Mouse (Mus musculus): ENCODE measurements around the gene Rcan3. TPM values are rescaled to one million over a fixed set of nuclear protein-coding genes. Genes with fewer than 3 reads are reported as not detected.
A peak's percentile ranks its signal among the peaks of the same experiment; 100 is the strongest.

Rcan3 gene
- polyA plus RNA-seq, 2 experiments, result 2.2 to 2.8 TPM

GRCm38 (mm10) chr4:135404916-135405315 is 28.7 kb downstream of the Rcan3 start:
- Histone ChIP-seq H3K36me3 (replicated peaks; ENCODE audit: control insufficient read depth, insufficient read depth, low read depth) (no peaks in the 10 kb centered on the region), H3K4me3 (ENCODE audit: insufficient read depth in 1 of 2, low read depth in 2 of 2, low read length in 2 of 2) (no peak overlapping the region), H3K27ac (peak overlapping the region; percentile 19), H3K4me2 (ENCODE audit: low read depth) (peak overlapping the region; percentile 44), H3K9me3 (ENCODE audit: control insufficient read depth, low read length) (no peaks in the 10 kb centered on the region), H3K9ac (replicated peaks) (0 out of 2 replicates have a peak overlapping the region, but pooled peaks have one; percentile 14), H3K4me1 (replicated peaks; ENCODE audit: control insufficient read depth in 2 of 2, insufficient read depth in 2 of 2, low read length in 1 of 2) (peaks cover 15 to 27% of the 10 kb centered on the region in 2 experiments), H3K27me3 (ENCODE audit: control insufficient read depth, insufficient read depth, low read length) (peaks cover 3% of the 10 kb centered on the region; the same call in 1 of the 2 replicates)
- no peak for TF ChIP-seq CTCF (IDR thresholded peaks at IDR 0.05; ENCODE audit: low read depth)
- TF ChIP-seq EP300 (IDR thresholded peaks at IDR 0.05; ENCODE audit: low read depth), result no peak
- peak; percentile 24 to 53 (median 45) for DNase-seq (ENCODE audit: low read depth in 3 of 3, low spot score in 3 of 3)
- ATAC-seq (ENCODE audit: insufficient read depth), result peak; percentile 91
- WGBS (ENCODE audit: insufficient replicate concordance), result 45% methylated on average over 2 of the region's 2 CpGs

DNA sequence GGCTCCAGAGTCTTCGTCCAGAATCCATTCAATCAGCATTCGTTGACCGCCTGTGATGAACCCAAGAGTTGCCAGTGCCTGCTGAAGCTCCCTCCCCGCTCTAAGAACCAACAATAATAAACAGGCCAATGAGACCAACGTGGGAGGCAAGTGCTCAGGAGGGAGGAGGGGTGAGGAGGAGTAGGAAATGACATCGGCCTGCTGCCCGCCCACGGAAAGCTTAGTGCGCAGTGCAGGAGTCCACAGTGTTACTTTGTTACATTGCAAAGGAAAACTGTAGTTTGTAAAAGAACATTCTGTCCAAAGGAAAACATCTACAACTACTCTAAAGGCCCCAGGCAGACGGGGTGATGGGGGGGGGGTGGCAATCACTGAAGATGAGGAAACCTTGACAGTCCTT is 29.6 kb downstream of the Rcan3 start:
- no peak for ATAC-seq (ENCODE audit: insufficient read depth)
- H3K9ac ChIP-seq (replicated peaks), result no peak overlapping the region

DNA sequence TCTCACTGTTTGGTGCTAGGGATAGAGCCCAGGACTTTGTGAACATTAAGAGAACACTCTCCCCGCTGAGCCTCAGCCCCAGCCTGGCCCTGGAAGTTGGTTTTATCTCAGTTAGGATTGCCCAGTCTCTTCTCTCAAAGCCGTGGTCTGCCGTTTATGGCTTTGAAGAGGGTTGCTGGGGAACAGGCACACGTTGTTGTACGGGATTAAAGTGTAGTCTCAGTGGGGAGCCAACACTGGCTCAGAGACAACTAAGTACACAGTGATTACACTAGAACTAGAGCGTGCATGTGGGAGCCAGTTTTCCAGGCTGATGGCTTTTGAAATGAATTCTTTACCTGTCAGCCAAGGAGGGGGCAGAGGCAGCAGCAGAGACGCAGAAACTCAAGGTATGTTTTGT is 31.8 kb downstream of the Rcan3 start:
- no peaks in the 10 kb centered on the region for H3K36me3 ChIP-seq (replicated peaks; ENCODE audit: control insufficient read depth, insufficient read depth, low read depth)
- no peaks in the 10 kb centered on the region for H3K9me3 ChIP-seq (ENCODE audit: control insufficient read depth, low read length)
- DNase-seq (ENCODE audit: low read depth in 3 of 3, low spot score in 3 of 3) (no peak), ATAC-seq (ENCODE audit: insufficient read depth) (no peak)
- H3K4me2 ChIP-seq (ENCODE audit: low read depth), result no peak overlapping the region
- no peak overlapping the region for H3K9ac ChIP-seq (replicated peaks)
- no peak overlapping the region for H3K4me3 ChIP-seq (ENCODE audit: insufficient read depth in 1 of 2, low read depth in 2 of 2, low read length in 2 of 2)
- no peak overlapping the region for H3K27ac ChIP-seq
- H3K4me1 ChIP-seq (replicated peaks; ENCODE audit: control insufficient read depth in 2 of 2, insufficient read depth in 2 of 2, low read length in 1 of 2), result peaks cover 15 to 27% of the 10 kb centered on the region in 2 experiments
- TF ChIP-seq CTCF (IDR thresholded peaks at IDR 0.05; ENCODE audit: low read depth), result no peak
- no peak for TF ChIP-seq EP300 (IDR thresholded peaks at IDR 0.05; ENCODE audit: low read depth)
- H3K27me3 ChIP-seq (ENCODE audit: control insufficient read depth, insufficient read depth, low read length), result peaks cover 30% of the 10 kb centered on the region
- WGBS (ENCODE audit: insufficient replicate concordance), result 47% methylated on average over 7 of the region's 7 CpGs

More for the DNA sequence above, 29.6 kb downstream of the Rcan3 start:
- no peak for DNase-seq (ENCODE audit: low read depth in 3 of 3, low spot score in 3 of 3)
- H3K27ac ChIP-seq, result no peak overlapping the region
- H3K27me3 ChIP-seq (ENCODE audit: control insufficient read depth, insufficient read depth, low read length), result peaks cover 8% of the 10 kb centered on the region
- H3K4me3 ChIP-seq (ENCODE audit: insufficient read depth in 1 of 2, low read depth in 2 of 2, low read length in 2 of 2), result no peak overlapping the region
- no peaks in the 10 kb centered on the region for H3K9me3 ChIP-seq (ENCODE audit: control insufficient read depth, low read length)
- H3K36me3 ChIP-seq (replicated peaks; ENCODE audit: control insufficient read depth, insufficient read depth, low read depth), result no peaks in the 10 kb centered on the region
- WGBS (ENCODE audit: insufficient replicate concordance), result 75% methylated on average over 10 of the region's 10 CpGs
- peaks cover 15 to 27% of the 10 kb centered on the region in 2 experiments for H3K4me1 ChIP-seq (replicated peaks; ENCODE audit: control insufficient read depth in 2 of 2, insufficient read depth in 2 of 2, low read length in 1 of 2)
- TF ChIP-seq CTCF (IDR thresholded peaks at IDR 0.05; ENCODE audit: low read depth) (no peak), EP300 (IDR thresholded peaks at IDR 0.05; ENCODE audit: low read depth) (no peak)
- no peak overlapping the region for H3K4me2 ChIP-seq (ENCODE audit: low read depth)

DNA sequence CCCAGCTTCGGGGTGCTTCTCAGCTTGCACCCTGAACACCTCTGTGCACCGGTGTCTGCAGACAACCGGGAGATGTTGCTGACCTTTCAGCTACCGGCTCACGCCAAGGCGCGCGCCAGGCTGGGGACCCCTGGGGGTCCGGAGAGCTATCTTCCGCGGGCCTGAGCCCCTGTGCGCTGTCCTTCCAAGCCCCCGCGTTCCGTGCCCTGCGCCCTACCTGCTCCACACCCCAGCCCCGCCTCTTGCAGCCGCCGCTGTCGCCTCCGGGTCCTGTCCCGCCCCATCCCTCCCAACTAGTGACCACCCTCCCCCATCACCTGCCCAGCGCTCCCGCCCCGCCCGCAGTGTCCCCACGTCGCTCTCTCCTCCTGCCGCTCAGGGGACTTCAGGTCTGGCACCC is 35.7 kb downstream of the Rcan3 start, which contains the start of gene Ncmap:
Ncmap (minus strand) TSS at position 237 of the 400 bp plus-strand sequence.
- Histone ChIP-seq H3K27me3 (ENCODE audit: control insufficient read depth, insufficient read depth, low read length) (peaks cover 33% of the 10 kb centered on the region), H3K36me3 (replicated peaks; ENCODE audit: control insufficient read depth, insufficient read depth, low read depth) (no peaks in the 10 kb centered on the region), H3K9ac (replicated peaks) (no peak within 1 kb of the TSS), H3K9me3 (ENCODE audit: control insufficient read depth, low read length) (no peaks in the 10 kb centered on the region), H3K4me2 (ENCODE audit: low read depth) (peak within 1 kb of the TSS; percentile 5), H3K27ac (no peak within 1 kb of the TSS), H3K4me1 (replicated peaks; ENCODE audit: control insufficient read depth in 2 of 2, insufficient read depth in 2 of 2, low read length in 1 of 2) (no peaks in the 10 kb centered on the region), H3K4me3 (ENCODE audit: insufficient read depth in 1 of 2, low read depth in 2 of 2, low read length in 2 of 2) (peak within 1 kb of the TSS in 1 of 2 experiments; percentile 2; a peak in 2 of 4 replicates)
- DNase-seq (ENCODE audit: low read depth in 3 of 3, low spot score in 3 of 3) (no peak), ATAC-seq (ENCODE audit: insufficient read depth) (no peak)
- TF ChIP-seq CTCF (IDR thresholded peaks at IDR 0.05; ENCODE audit: low read depth) (no peak), EP300 (IDR thresholded peaks at IDR 0.05; ENCODE audit: low read depth) (no peak)
- WGBS (ENCODE audit: insufficient replicate concordance), result 2% methylated on average over 29 of the region's 29 CpGs

DNA sequence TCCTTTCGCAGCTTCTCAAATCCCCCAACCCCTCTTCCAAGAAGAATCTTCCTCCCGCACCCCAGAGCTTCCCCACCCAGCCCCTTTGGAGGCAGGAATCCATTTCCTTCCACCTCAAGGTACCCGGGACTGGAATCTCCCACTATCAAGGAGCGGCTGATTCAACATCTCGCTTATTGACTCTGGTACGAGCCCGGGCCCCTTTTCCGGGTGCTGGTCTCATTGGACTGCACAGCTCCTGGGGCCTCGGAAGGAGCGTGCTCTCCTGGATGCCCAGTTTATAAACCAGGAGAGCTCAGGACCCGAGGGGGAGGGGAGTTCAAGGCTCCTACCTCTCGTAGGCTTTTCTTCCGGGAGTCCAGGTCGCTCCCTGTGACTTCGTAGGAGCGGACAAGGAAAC is 36.1 kb downstream of the Rcan3 start:
- TF ChIP-seq CTCF (IDR thresholded peaks at IDR 0.05; ENCODE audit: low read depth), result no peak
- TF ChIP-seq EP300 (IDR thresholded peaks at IDR 0.05; ENCODE audit: low read depth), result no peak
- H3K4me3 ChIP-seq (ENCODE audit: insufficient read depth in 1 of 2, low read depth in 2 of 2, low read length in 2 of 2), result peak overlapping the region in 1 of 2 experiments; percentile 2; a peak in 1 of 4 replicates
- H3K9me3 ChIP-seq (ENCODE audit: control insufficient read depth, low read length), result no peaks in the 10 kb centered on the region
- DNase-seq (ENCODE audit: low read depth in 3 of 3, low spot score in 3 of 3), result no peak
- no peak overlapping the region for H3K9ac ChIP-seq (replicated peaks)
- peaks cover 33% of the 10 kb centered on the region for H3K27me3 ChIP-seq (ENCODE audit: control insufficient read depth, insufficient read depth, low read length)
- H3K27ac ChIP-seq, result no peak overlapping the region
- H3K4me1 ChIP-seq (replicated peaks; ENCODE audit: control insufficient read depth in 2 of 2, insufficient read depth in 2 of 2, low read length in 1 of 2), result no peaks in the 10 kb centered on the region
- H3K4me2 ChIP-seq (ENCODE audit: low read depth), result peak overlapping the region; percentile 5
- no peak for ATAC-seq (ENCODE audit: insufficient read depth)
- H3K36me3 ChIP-seq (replicated peaks; ENCODE audit: control insufficient read depth, insufficient read depth, low read depth), result no peaks in the 10 kb centered on the region
- WGBS (ENCODE audit: insufficient replicate concordance), result 6% methylated on average over 16 of the region's 16 CpGs
